Mouse (Mus musculus) kidney, postnatal 14 days (tissue): ENCODE results near the gene Jmjd8.

ENCODE experiments used
- DNase-seq: peaks from one replicate; pipeline ENCODE4 v3.0.0; 2022; ENCODE audit warnings: mixed read lengths

The Jmjd8 gene

GRCm38 (mm10) chr17:25808789-25809605, 19.7 kb upstream of the Jmjd8 start, which contains the start of gene Fbxl16:
TSS of gene Fbxl16 (plus strand) at chr17:25809085.
- peak; percentile 84 for DNase-seq

GRCm38 (mm10) chr17:25809606-25810340, 18.9 kb upstream of the Jmjd8 start:
- DNase-seq, result no peak

GRCm38 (mm10) chr17:25810890-25811289, 17.8 kb upstream of the Jmjd8 start:
- no peak for DNase-seq

- peak; percentile 90 for DNase-seq
Measured at GRCm38 (mm10) chr17:25813471-25813870, 15.2 kb upstream of the Jmjd8 start.

GRCm38 (mm10) chr17:25817662-25818061, 11.0 kb upstream of the Jmjd8 start:
- no peak for DNase-seq

- no peak for DNase-seq
Measured at GRCm38 (mm10) chr17:25818851-25819780, 9.6 kb upstream of the Jmjd8 start.

GRCm38 (mm10) chr17:25823452-25823851, 5.2 kb upstream of the Jmjd8 start, which contains the start of gene Wdr24:
TSS of gene Wdr24 (plus strand) at chr17:25823627.
- DNase-seq, result peak; percentile 86

GRCm38 (mm10) chr17:25824362-25825142, 4.1 kb upstream of the Jmjd8 start:
- DNase-seq, result no peak

- no peak for DNase-seq
Measured at GRCm38 (mm10) chr17:25825311-25825710, 3.4 kb upstream of the Jmjd8 start.

- DNase-seq, result no peak
Measured at GRCm38 (mm10) chr17:25825984-25826570, 2.6 kb upstream of the Jmjd8 start.

GRCm38 (mm10) chr17:25827011-25827410, 1.7 kb upstream of the Jmjd8 start:
- DNase-seq, result no peak

GRCm38 (mm10) chr17:25827546-25828222, 983 bp upstream of the Jmjd8 start:
- DNase-seq, result no peak

GRCm38 (mm10) chr17:25828223-25828594, 458 bp upstream of the Jmjd8 start:
- DNase-seq, result no peak

- DNase-seq, result no peak
Measured at GRCm38 (mm10) chr17:25829558-25830017, 921 bp downstream of the Jmjd8 start.

- no peak for DNase-seq
Measured at GRCm38 (mm10) chr17:25830200-25830753, 1.6 kb downstream of the Jmjd8 start.

- DNase-seq, result no peak
Measured at GRCm38 (mm10) chr17:25830806-25831431, 2.3 kb downstream of the Jmjd8 start.

- no peak for DNase-seq
Measured at GRCm38 (mm10) chr17:25831451-25832281, 3.0 kb downstream of the Jmjd8 start.

GRCm38 (mm10) chr17:25832436-25833290, 4.0 kb downstream of the Jmjd8 start:
- peak; percentile 100 for DNase-seq
